Mouse (Mus musculus) stomach, postnatal 0 days (tissue): ENCODE data around the gene Rtn1.

Experiments
- CTCF ChIP-seq: IDR thresholded peaks from 2 replicates; pipeline ENCODE4 v1.5.1; 2016; ENCODE audit warnings: antibody characterized with exemption, low read depth, mild to moderate bottlenecking, moderate library complexity
- EP300 ChIP-seq: optimal IDR thresholded peaks from 2 replicates; pipeline ENCODE3; 2016; ENCODE audit warnings: antibody characterized with exemption

GRCm38 (mm10) chr12:72348508-72348907, 60.3 kb downstream of the Rtn1 start:
- TF ChIP-seq CTCF (no peak), EP300 (no peak)
